Mouse (Mus musculus): ENCODE measurements around the gene Ncoa6. TPM values are rescaled to one million over a fixed set of nuclear protein-coding genes. Genes with fewer than 3 reads are reported as not detected.

Ncoa6 gene
- total and polyA plus RNA-seq, 2 experiments from 2014 or later = 32.1 to 73.1 TPM

- DNase-seq (ENCODE audit: low spot score) = no peak
- Histone ChIP-seq H3K9me3 (ENCODE audit: low read length) (no peaks in the 10 kb centered on the region), H3K4me2 (ENCODE audit: low read depth, low read length, poor library complexity, severe bottlenecking) (no peak overlapping the region), H3K36me3 (ENCODE audit: insufficient read depth, low read length) (peaks cover 42% of the 10 kb centered on the region), H3K4me1 (ENCODE audit: insufficient read depth, low read length) (no peaks in the 10 kb centered on the region), H3K27me3 (ENCODE audit: insufficient read depth, low read length) (no peaks in the 10 kb centered on the region), H3K4me3 (ENCODE audit: low read depth, low read length) (no peak overlapping the region), H3K27ac (ENCODE audit: low read depth, low read length) (no peak overlapping the region), H3K9ac (replicated peaks; ENCODE audit: low read length, poor library complexity, severe bottlenecking) (no peak overlapping the region)
- WGBS = 100% methylated on average over 1 of the region's 1 CpGs
- no peak for ATAC-seq (ENCODE audit: low FRiP score)
- TF ChIP-seq CTCF (IDR thresholded peaks at IDR 0.05) = no peak
These were observed 69.1 kb downstream of the Ncoa6 start for GRCm38 (mm10) chr2:155404635-155405034.

GRCm38 (mm10) chr2:155401926-155402325, 71.8 kb downstream of the Ncoa6 start:
- ATAC-seq (ENCODE audit: low FRiP score) (no peak), DNase-seq (ENCODE audit: low spot score) (no peak)
- Histone ChIP-seq H3K27me3 (ENCODE audit: insufficient read depth, low read length) (no peaks in the 10 kb centered on the region), H3K4me3 (ENCODE audit: low read depth, low read length) (no peak overlapping the region), H3K4me1 (ENCODE audit: insufficient read depth, low read length) (no peaks in the 10 kb centered on the region), H3K4me2 (ENCODE audit: low read depth, low read length, poor library complexity, severe bottlenecking) (no peak overlapping the region), H3K27ac (ENCODE audit: low read depth, low read length) (no peak overlapping the region), H3K9ac (replicated peaks; ENCODE audit: low read length, poor library complexity, severe bottlenecking) (no peak overlapping the region), H3K9me3 (ENCODE audit: low read length) (no peaks in the 10 kb centered on the region), H3K36me3 (ENCODE audit: insufficient read depth, low read length) (peaks cover 31% of the 10 kb centered on the region)
- 94% methylated on average over 4 of the region's 4 CpGs for WGBS
- TF ChIP-seq CTCF (IDR thresholded peaks at IDR 0.05) = no peak

DNA sequence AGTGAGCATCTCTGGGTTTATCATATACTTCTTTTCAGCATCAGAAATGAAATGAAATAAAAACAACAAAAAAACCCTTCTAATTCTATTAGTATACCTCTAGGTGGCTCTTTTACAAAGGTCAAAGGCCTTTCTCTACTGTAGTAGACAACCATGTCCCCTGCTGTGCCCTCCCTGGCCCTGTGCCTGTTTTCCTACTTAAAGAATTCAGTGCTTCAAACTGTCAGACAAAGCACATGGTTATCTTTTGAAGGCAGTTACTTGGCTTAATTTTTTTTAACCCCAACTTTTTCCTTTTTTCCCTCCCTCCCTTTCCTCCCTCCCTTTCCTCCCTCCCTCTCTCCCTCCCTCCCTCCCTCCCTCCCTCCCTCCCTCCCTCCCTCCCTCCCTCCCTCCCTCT, 73.4 kb downstream of the Ncoa6 start:
- ATAC-seq (ENCODE audit: low FRiP score) = no peak
- no peak overlapping the region for H3K4me3 ChIP-seq (ENCODE audit: low read depth, low read length)
- H3K9me3 ChIP-seq (ENCODE audit: low read length) = no peaks in the 10 kb centered on the region
- H3K27ac ChIP-seq (ENCODE audit: low read depth, low read length) = no peak overlapping the region
- no peaks in the 10 kb centered on the region for H3K27me3 ChIP-seq (ENCODE audit: insufficient read depth, low read length)
- DNase-seq (ENCODE audit: low spot score) = no peak
- no peak for TF ChIP-seq CTCF (IDR thresholded peaks at IDR 0.05)
- H3K4me2 ChIP-seq (ENCODE audit: low read depth, low read length, poor library complexity, severe bottlenecking) = no peak overlapping the region
- no peak overlapping the region for H3K9ac ChIP-seq (replicated peaks; ENCODE audit: low read length, poor library complexity, severe bottlenecking)
- no peaks in the 10 kb centered on the region for H3K4me1 ChIP-seq (ENCODE audit: insufficient read depth, low read length)
- peaks cover 19% of the 10 kb centered on the region for H3K36me3 ChIP-seq (ENCODE audit: insufficient read depth, low read length)

GRCm38 (mm10) chr2:155394586-155394985, 79.1 kb downstream of the Ncoa6 start:
- no peaks in the 10 kb centered on the region for H3K4me1 ChIP-seq (ENCODE audit: insufficient read depth, low read length)
- no peak for DNase-seq (ENCODE audit: low spot score)
- H3K27me3 ChIP-seq (ENCODE audit: insufficient read depth, low read length) = no peaks in the 10 kb centered on the region
- ATAC-seq (ENCODE audit: low FRiP score) = no peak
- no peak for TF ChIP-seq CTCF (IDR thresholded peaks at IDR 0.05)
- H3K4me2 ChIP-seq (ENCODE audit: low read depth, low read length, poor library complexity, severe bottlenecking) = no peak overlapping the region
- H3K36me3 ChIP-seq (ENCODE audit: insufficient read depth, low read length) = peaks cover 25% of the 10 kb centered on the region; the same call in 1 of the 2 replicates
- no peaks in the 10 kb centered on the region for H3K9me3 ChIP-seq (ENCODE audit: low read length)
- H3K9ac ChIP-seq (replicated peaks; ENCODE audit: low read length, poor library complexity, severe bottlenecking) = no peak overlapping the region
- no peak overlapping the region for H3K27ac ChIP-seq (ENCODE audit: low read depth, low read length)
- H3K4me3 ChIP-seq (ENCODE audit: low read depth, low read length) = no peak overlapping the region
- WGBS = 88% methylated on average over 5 of the region's 5 CpGs

GRCm38 (mm10) chr2:155388573-155388972, 85.1 kb downstream of the Ncoa6 start:
- Histone ChIP-seq H3K9ac (replicated peaks; ENCODE audit: low read length, poor library complexity, severe bottlenecking) (no peak overlapping the region), H3K4me1 (ENCODE audit: insufficient read depth, low read length) (peaks cover 7% of the 10 kb centered on the region), H3K9me3 (ENCODE audit: low read length) (no peaks in the 10 kb centered on the region), H3K36me3 (ENCODE audit: insufficient read depth, low read length) (peaks cover 50% of the 10 kb centered on the region; the same call in 1 of the 2 replicates), H3K4me3 (ENCODE audit: low read depth, low read length) (no peak overlapping the region), H3K4me2 (ENCODE audit: low read depth, low read length, poor library complexity, severe bottlenecking) (no peak overlapping the region), H3K27ac (ENCODE audit: low read depth, low read length) (no peak overlapping the region), H3K27me3 (ENCODE audit: insufficient read depth, low read length) (no peaks in the 10 kb centered on the region)
- WGBS = 89% methylated on average over 2 of the region's 2 CpGs
- TF ChIP-seq CTCF (IDR thresholded peaks at IDR 0.05) = no peak
- ATAC-seq (ENCODE audit: low FRiP score) (no peak), DNase-seq (ENCODE audit: low spot score) (no peak)

- Histone ChIP-seq H3K27me3 (ENCODE audit: insufficient read depth, low read length) (no peaks in the 10 kb centered on the region), H3K9me3 (ENCODE audit: low read length) (no peaks in the 10 kb centered on the region), H3K27ac (ENCODE audit: low read depth, low read length) (no peak overlapping the region), H3K4me2 (ENCODE audit: low read depth, low read length, poor library complexity, severe bottlenecking) (no peak overlapping the region), H3K4me3 (ENCODE audit: low read depth, low read length) (no peak overlapping the region), H3K4me1 (ENCODE audit: insufficient read depth, low read length) (peaks cover 15% of the 10 kb centered on the region), H3K36me3 (ENCODE audit: insufficient read depth, low read length) (peaks cover 50% of the 10 kb centered on the region; the same call in 1 of the 2 replicates), H3K9ac (replicated peaks; ENCODE audit: low read length, poor library complexity, severe bottlenecking) (no peak overlapping the region)
- no peak for ATAC-seq (ENCODE audit: low FRiP score)
- no peak for DNase-seq (ENCODE audit: low spot score)
- TF ChIP-seq CTCF (IDR thresholded peaks at IDR 0.05) = no peak; the same call in 1 of the 2 replicates
- WGBS = 59% methylated on average over 4 of the region's 4 CpGs
These were observed 86.6 kb downstream of the Ncoa6 start for GRCm38 (mm10) chr2:155387052-155387451.
